Mouse (Mus musculus) spleen, postnatal 0 days (tissue): Measurements from ENCODE around the gene Mtmr10. TPM values are rescaled to one million over a fixed set of nuclear protein-coding genes. Genes with fewer than 3 reads are reported as not detected.

Experiments
- polyA plus RNA-seq: library from polyadenylated mRNA; unstranded; fragments of >200 nt; fragmentation: Nextera tagmentation; extraction: Ambion mirVana; gene quantifications from 2 replicates; pipeline ENCODE4 v1.2.1, GENCODE M21; 2015

Mtmr10 gene
- 2.1 and 3.0 TPM in 2 replicates for polyA plus RNA-seq

GRCm38 (mm10) chr7:64287414-64288091 lies at the start of gene Mtmr10:
TSS of gene Mtmr10 (plus strand) at chr7:64287653.

GRCm38 (mm10) chr7:64373830-64374562 lies 86.5 kb downstream of the Mtmr10 start, which contains the start of gene Fan1:
TSS of gene Fan1 (minus strand) at chr7:64374095.

Other genes starting within 250 kb of the Mtmr10 start
- 0.18 TPM in 1 of 2 replicates, not detected in the other for gene Trpm1, start 133.8 kb upstream of the Mtmr10 start, polyA plus RNA-seq
- gene Fan1, start 86.4 kb downstream of the Mtmr10 start, polyA plus RNA-seq = 3.5 and 3.8 TPM in 2 replicates
- gene Mphosph10, start 104.6 kb downstream of the Mtmr10 start, polyA plus RNA-seq = 31.3 and 32.2 TPM in 2 replicates
- gene Mcee, start 105.0 kb downstream of the Mtmr10 start, polyA plus RNA-seq = 37.8 and 51.3 TPM in 2 replicates
- 0.25 TPM in 1 of 2 replicates, not detected in the other for gene Apba2, start 214.1 kb downstream of the Mtmr10 start, polyA plus RNA-seq